Mouse (Mus musculus) heart, embryonic 12.5 days (tissue): ENCODE data around the gene Gskip. TPM values are rescaled to one million over a fixed set of nuclear protein-coding genes. Genes with fewer than 3 reads are reported as not detected.

ENCODE experiments used
- ATAC-seq: fragments of 200-750 bp; cut with Nextera tagmentation; 2 replicates; pipeline ENCODE4 v1.8.0; 2017; ENCODE audit warnings: moderate TSS enrichment, moderate library complexity; ENCODE audit not compliant: insufficient number of reproducible peaks, low FRiP score
- H3K27ac ChIP-seq: fragments of 300-500 bp; sonication (generic); 2 replicates; pipeline ENCODE4 v1.5.1; 2016; ENCODE audit warnings: mild to moderate bottlenecking, moderate library complexity; ENCODE audit not compliant: poor library complexity, severe bottlenecking
- H3K27me3 ChIP-seq: fragments of 300-500 bp; sonication (generic); replicated peaks from 2 replicates; pipeline ENCODE4 v1.6.1; 2016; ENCODE audit warnings: mild to moderate bottlenecking, moderate library complexity
- H3K36me3 ChIP-seq: fragments of 300-500 bp; sonication (generic); 2 replicates; pipeline ENCODE4 v1.6.1; 2016; ENCODE audit warnings: mild to moderate bottlenecking, moderate library complexity
- H3K4me1 ChIP-seq: fragments of 300-500 bp; sonication (generic); replicated peaks from 2 replicates; pipeline ENCODE4 v1.6.1; 2016; ENCODE audit warnings: mild to moderate bottlenecking
- H3K4me2 ChIP-seq: fragments of 300-500 bp; sonication (generic); 2 replicates; pipeline ENCODE4 v1.6.1; 2016; ENCODE audit warnings: mild to moderate bottlenecking, moderate library complexity
- H3K4me3 ChIP-seq: fragments of 300-500 bp; sonication (generic); 2 replicates; pipeline ENCODE4 v1.5.1; 2016; ENCODE audit warnings: mild to moderate bottlenecking
- H3K9ac ChIP-seq: fragments of 300-500 bp; sonication (generic); 2 replicates; pipeline ENCODE4 v1.6.1; 2016; ENCODE audit warnings: mild to moderate bottlenecking, moderate library complexity
- H3K9me3 ChIP-seq: fragments of 300-500 bp; sonication (generic); replicated peaks from 2 replicates; pipeline ENCODE4 v1.6.1; 2016; ENCODE audit warnings: mild to moderate bottlenecking, moderate library complexity
- WGBS: fragments of 180-500 bp; shearing (Covaris S2); methylation state at CpG from one replicate; pipeline ENCODE4 v1.1.7; 2016; 5-methylcytosine and 5-hydroxymethylcytosine counted together
- polyA plus RNA-seq: library from polyadenylated mRNA; unstranded; fragments of >200 nt; fragmentation: Nextera tagmentation; extraction: Ambion mirVana; gene quantifications from 2 replicates; pipeline ENCODE4 v1.2.1, GENCODE M21; 2016

The Gskip gene
- 21.3 and 24.4 TPM in 2 replicates for polyA plus RNA-seq

- peaks cover 2% of the 10 kb centered on the region; the same call in 1 of the 2 replicates for H3K36me3 ChIP-seq
- H3K9ac ChIP-seq, result peak within 1 kb of the TSS; percentile 94
- peak within 1 kb of the TSS; percentile 91 for H3K27ac ChIP-seq
- peaks cover 36% of the 10 kb centered on the region for H3K4me1 ChIP-seq
- ATAC-seq, result peak; percentile 69
- peak within 1 kb of the TSS; percentile 92 for H3K4me3 ChIP-seq
- peak within 1 kb of the TSS; percentile 85 for H3K4me2 ChIP-seq
- H3K9me3 ChIP-seq, result no peaks in the 10 kb centered on the region
- H3K27me3 ChIP-seq, result no peaks in the 10 kb centered on the region
- under 1% methylated on average over 40 of the region's 41 CpGs for WGBS
These were observed at the start of gene Gskip for GRCm38 (mm10) chr12:105683933-105684901. Gene Gskip, plus strand, starts transcription at chr12:105684829.

GRCm38 (mm10) chr12:105636551-105636950 lies 48.1 kb upstream of the Gskip start:
- H3K4me2 ChIP-seq, result no peak overlapping the region
- no peak overlapping the region for H3K27ac ChIP-seq
- no peaks in the 10 kb centered on the region for H3K27me3 ChIP-seq
- no peaks in the 10 kb centered on the region for H3K9me3 ChIP-seq
- H3K4me1 ChIP-seq, result no peaks in the 10 kb centered on the region
- no peak overlapping the region for H3K9ac ChIP-seq
- WGBS, result 93% methylated on average over 9 of the region's 9 CpGs
- no peak for ATAC-seq
- peaks cover 92% of the 10 kb centered on the region for H3K36me3 ChIP-seq
- H3K4me3 ChIP-seq, result no peak overlapping the region

GRCm38 (mm10) chr12:105637554-105637953 lies 47.1 kb upstream of the Gskip start:
- no peak overlapping the region for H3K27ac ChIP-seq
- H3K4me2 ChIP-seq, result no peak overlapping the region
- no peak overlapping the region for H3K9ac ChIP-seq
- no peaks in the 10 kb centered on the region for H3K27me3 ChIP-seq
- peaks cover 96% of the 10 kb centered on the region for H3K36me3 ChIP-seq
- WGBS, result 79% methylated on average over 4 of the region's 4 CpGs
- no peaks in the 10 kb centered on the region for H3K9me3 ChIP-seq
- no peak for ATAC-seq
- no peak overlapping the region for H3K4me3 ChIP-seq
- no peaks in the 10 kb centered on the region for H3K4me1 ChIP-seq

- no peak overlapping the region for H3K27ac ChIP-seq
- H3K27me3 ChIP-seq, result no peaks in the 10 kb centered on the region
- no peak overlapping the region for H3K4me3 ChIP-seq
- no peaks in the 10 kb centered on the region for H3K9me3 ChIP-seq
- H3K4me1 ChIP-seq, result no peaks in the 10 kb centered on the region
- H3K4me2 ChIP-seq, result no peak overlapping the region
- no peak for ATAC-seq
- WGBS, result 91% methylated on average over 11 of the region's 11 CpGs
- H3K36me3 ChIP-seq, result peaks cover 95% of the 10 kb centered on the region
- no peak overlapping the region for H3K9ac ChIP-seq
These were observed 41.8 kb upstream of the Gskip start for GRCm38 (mm10) chr12:105642770-105643321.

GRCm38 (mm10) chr12:105655850-105656249 lies 28.8 kb upstream of the Gskip start:
- H3K9ac ChIP-seq, result no peak overlapping the region
- no peaks in the 10 kb centered on the region for H3K9me3 ChIP-seq
- 61% methylated on average over 7 of the region's 7 CpGs for WGBS
- ATAC-seq, result no peak
- peaks cover 78% of the 10 kb centered on the region for H3K36me3 ChIP-seq
- no peaks in the 10 kb centered on the region for H3K4me1 ChIP-seq
- H3K27me3 ChIP-seq, result no peaks in the 10 kb centered on the region
- 0 out of 2 replicates have a peak overlapping the region, but pooled peaks have one; percentile 2 for H3K4me2 ChIP-seq
- H3K27ac ChIP-seq, result 0 out of 2 replicates have a peak overlapping the region, but pooled peaks have one; percentile 11
- H3K4me3 ChIP-seq, result no peak overlapping the region

GRCm38 (mm10) chr12:105676274-105676673 lies 8.4 kb upstream of the Gskip start:
- H3K27ac ChIP-seq, result no peak overlapping the region
- no peak overlapping the region for H3K9ac ChIP-seq
- peaks cover 29% of the 10 kb centered on the region for H3K36me3 ChIP-seq
- no peaks in the 10 kb centered on the region for H3K9me3 ChIP-seq
- 84% methylated on average over 8 of the region's 8 CpGs for WGBS
- no peak overlapping the region for H3K4me3 ChIP-seq
- no peaks in the 10 kb centered on the region for H3K27me3 ChIP-seq
- H3K4me2 ChIP-seq, result no peak overlapping the region
- no peak for ATAC-seq
- H3K4me1 ChIP-seq, result no peaks in the 10 kb centered on the region

- WGBS, result 89% methylated on average over 7 of the region's 7 CpGs
These were observed 6.4 kb upstream of the Gskip start for GRCm38 (mm10) chr12:105678211-105678610.

GRCm38 (mm10) chr12:105678762-105679161 lies 5.9 kb upstream of the Gskip start:
- no peaks in the 10 kb centered on the region for H3K9me3 ChIP-seq
- H3K27ac ChIP-seq, result no peak overlapping the region
- H3K4me3 ChIP-seq, result no peak overlapping the region
- peaks cover 13% of the 10 kb centered on the region for H3K36me3 ChIP-seq
- WGBS, result 89% methylated on average over 3 of the region's 3 CpGs
- ATAC-seq, result no peak
- H3K9ac ChIP-seq, result no peak overlapping the region
- H3K4me2 ChIP-seq, result no peak overlapping the region
- peaks cover 19% of the 10 kb centered on the region for H3K4me1 ChIP-seq
- H3K27me3 ChIP-seq, result no peaks in the 10 kb centered on the region

More at GRCm38 (mm10) chr12:105678211-105678610, 6.4 kb upstream of the Gskip start:
- no peaks in the 10 kb centered on the region for H3K9me3 ChIP-seq
- H3K4me2 ChIP-seq, result no peak overlapping the region
- peaks cover 19% of the 10 kb centered on the region for H3K36me3 ChIP-seq
- no peak overlapping the region for H3K9ac ChIP-seq
- no peak for ATAC-seq
- H3K27me3 ChIP-seq, result no peaks in the 10 kb centered on the region
- peaks cover 14% of the 10 kb centered on the region for H3K4me1 ChIP-seq
- H3K27ac ChIP-seq, result no peak overlapping the region
- no peak overlapping the region for H3K4me3 ChIP-seq

- Histone ChIP-seq H3K27me3 (no peaks in the 10 kb centered on the region), H3K4me1 (peaks cover 36% of the 10 kb centered on the region), H3K27ac (peak within 1 kb of the TSS; percentile 91), H3K36me3 (peaks cover 9% of the 10 kb centered on the region), H3K4me3 (peak within 1 kb of the TSS; percentile 92), H3K9ac (peak within 1 kb of the TSS; percentile 94), H3K4me2 (peak within 1 kb of the TSS; percentile 85), H3K9me3 (no peaks in the 10 kb centered on the region)
- peak; percentile 92 for ATAC-seq
- WGBS, result under 1% methylated on average over 73 of the region's 73 CpGs
These were observed 517 bp downstream of the Gskip start, which contains the start of gene Atg2b for GRCm38 (mm10) chr12:105685001-105685691. Gene Atg2b, minus strand, starts transcription at chr12:105685211.

GRCm38 (mm10) chr12:105686791-105687190 lies 2.2 kb downstream of the Gskip start:
- H3K4me2 ChIP-seq, result no peak overlapping the region

More at GRCm38 (mm10) chr12:105686791-105687190, 2.2 kb downstream of the Gskip start:
- no peaks in the 10 kb centered on the region for H3K27me3 ChIP-seq
- H3K4me1 ChIP-seq, result peaks cover 34% of the 10 kb centered on the region
- H3K4me3 ChIP-seq, result no peak overlapping the region
- 89% methylated on average over 3 of the region's 3 CpGs for WGBS
- no peak for ATAC-seq
- 0 out of 2 replicates have a peak overlapping the region, but pooled peaks have one; percentile 3 for H3K9ac ChIP-seq
- no peaks in the 10 kb centered on the region for H3K9me3 ChIP-seq
- peaks cover 14% of the 10 kb centered on the region for H3K36me3 ChIP-seq
- no peak overlapping the region for H3K27ac ChIP-seq
